Mouse (Mus musculus): ENCODE data around the gene Cntn5. TPM values are rescaled to one million over a fixed set of nuclear protein-coding genes. Genes with fewer than 3 reads are reported as not detected.

Gene Cntn5
- polyA plus RNA-seq (2014; fragmentation: Nextera tagmentation; extraction: Ambion mirVana) = not detected in 2 replicates

- peak within 1 kb of the TSS; percentile 39 for H3K4me2 ChIP-seq
- H3K9me3 ChIP-seq (ENCODE audit: control insufficient read depth, low read length) = no peaks in the 10 kb centered on the region
- no peak within 1 kb of the TSS for H3K27ac ChIP-seq (ENCODE audit: low read depth, low read length)
- WGBS = 7% methylated on average over 28 of the region's 28 CpGs
- no peak within 1 kb of the TSS for H3K9ac ChIP-seq (ENCODE audit: low read depth, low read length)
- ATAC-seq (replicated peaks; ENCODE audit: low FRiP score) (no peak), DNase-seq (ENCODE audit: low spot score) (no peak)
- H3K27me3 ChIP-seq (replicated peaks; ENCODE audit: control insufficient read depth, insufficient read depth, low read length) = peaks cover 5% of the 10 kb centered on the region; the same call in 1 of the 2 replicates
- no peaks in the 10 kb centered on the region for H3K36me3 ChIP-seq (ENCODE audit: control insufficient read depth, insufficient read depth, low read length)
- no peaks in the 10 kb centered on the region for H3K4me1 ChIP-seq (replicated peaks; ENCODE audit: control insufficient read depth, insufficient read depth, low read length)
- peak within 1 kb of the TSS; percentile 7; the same call in 1 of the 2 replicates for H3K4me3 ChIP-seq (ENCODE audit: low read depth, low read length)
Measured at GRCm38 (mm10) chr9:10904616-10905363, at the start of gene Cntn5. TSS of gene Cntn5 (minus strand) at chr9:10904775.

GRCm38 (mm10) chr9:10950470-10950869 lies 45.9 kb upstream of the Cntn5 start:
- Histone ChIP-seq H3K9ac (ENCODE audit: low read depth, low read length) (no peak overlapping the region), H3K4me3 (ENCODE audit: low read depth, low read length) (no peak overlapping the region), H3K4me1 (replicated peaks; ENCODE audit: control insufficient read depth, insufficient read depth, low read length) (no peaks in the 10 kb centered on the region), H3K4me2 (no peak overlapping the region), H3K36me3 (ENCODE audit: control insufficient read depth, insufficient read depth, low read length) (no peaks in the 10 kb centered on the region), H3K27ac (ENCODE audit: low read depth, low read length) (no peak overlapping the region), H3K9me3 (ENCODE audit: control insufficient read depth, low read length) (no peaks in the 10 kb centered on the region), H3K27me3 (replicated peaks; ENCODE audit: control insufficient read depth, insufficient read depth, low read length) (no peaks in the 10 kb centered on the region)
- ATAC-seq (replicated peaks; ENCODE audit: low FRiP score) (no peak), DNase-seq (ENCODE audit: low spot score) (no peak)

- Histone ChIP-seq H3K27ac (ENCODE audit: low read depth, low read length) (no peak overlapping the region), H3K36me3 (ENCODE audit: control insufficient read depth, insufficient read depth, low read length) (no peaks in the 10 kb centered on the region), H3K4me3 (ENCODE audit: low read depth, low read length) (no peak overlapping the region), H3K27me3 (replicated peaks; ENCODE audit: control insufficient read depth, insufficient read depth, low read length) (peaks cover 3% of the 10 kb centered on the region; the same call in 1 of the 2 replicates), H3K9me3 (ENCODE audit: control insufficient read depth, low read length) (no peaks in the 10 kb centered on the region), H3K4me2 (no peak overlapping the region), H3K9ac (ENCODE audit: low read depth, low read length) (no peak overlapping the region), H3K4me1 (replicated peaks; ENCODE audit: control insufficient read depth, insufficient read depth, low read length) (no peaks in the 10 kb centered on the region)
- ATAC-seq (replicated peaks; ENCODE audit: low FRiP score) (no peak), DNase-seq (ENCODE audit: low spot score) (no peak)
- WGBS = 19% methylated on average over 5 of the region's 5 CpGs
Measured at GRCm38 (mm10) chr9:10909573-10909972, 5.0 kb upstream of the Cntn5 start.

DNA sequence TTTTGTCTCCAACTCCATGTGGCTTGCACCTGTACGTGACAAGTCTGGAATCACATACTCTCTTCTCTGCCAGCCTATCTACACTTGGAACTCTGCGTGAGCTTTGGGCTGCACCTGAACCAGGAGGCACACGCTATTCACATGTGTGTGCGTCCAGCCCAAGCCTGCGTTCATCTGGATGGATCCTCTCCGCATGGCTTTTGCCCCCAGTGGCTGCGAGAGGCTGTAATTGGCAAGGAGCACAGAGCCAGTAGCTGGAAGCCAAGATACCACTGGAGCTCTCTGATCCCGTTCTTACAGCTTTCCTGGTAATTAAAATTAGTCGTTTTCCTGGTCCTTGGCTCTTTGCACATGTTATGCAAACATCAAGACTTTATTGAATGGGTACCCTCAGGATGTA lies 1.1 kb upstream of the Cntn5 start:
- DNase-seq (ENCODE audit: low spot score) = no peak
- H3K36me3 ChIP-seq (ENCODE audit: control insufficient read depth, insufficient read depth, low read length) = no peaks in the 10 kb centered on the region

DNA sequence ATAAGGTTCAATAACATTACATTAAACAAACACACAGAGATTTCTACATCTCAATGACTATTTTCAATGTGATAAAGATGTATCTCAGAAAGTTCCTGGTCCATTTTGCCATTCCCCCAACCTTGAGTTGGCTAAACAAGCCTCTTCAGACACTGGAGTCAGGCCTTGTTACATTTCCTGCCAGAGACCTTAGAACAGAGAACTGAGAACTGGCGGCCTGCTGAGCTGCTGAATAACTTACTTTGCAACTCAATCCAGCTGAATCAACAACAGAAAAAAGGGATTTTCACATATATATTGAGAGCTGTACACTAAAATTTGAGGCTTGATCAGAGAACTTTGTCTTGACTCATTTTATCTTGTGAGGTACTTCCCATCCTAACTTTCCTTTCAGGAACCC lies 24.8 kb downstream of the Cntn5 start:
- no peaks in the 10 kb centered on the region for H3K4me1 ChIP-seq (replicated peaks; ENCODE audit: control insufficient read depth, insufficient read depth, low read length)
- H3K4me2 ChIP-seq = no peak overlapping the region
- no peaks in the 10 kb centered on the region for H3K27me3 ChIP-seq (replicated peaks; ENCODE audit: control insufficient read depth, insufficient read depth, low read length)
- ATAC-seq (replicated peaks; ENCODE audit: low FRiP score) = no peak
- H3K9me3 ChIP-seq (ENCODE audit: control insufficient read depth, low read length) = no peaks in the 10 kb centered on the region
- no peak overlapping the region for H3K27ac ChIP-seq (ENCODE audit: low read depth, low read length)
- DNase-seq (ENCODE audit: low spot score) = no peak
- 63% methylated on average over 1 of the region's 1 CpGs for WGBS
- no peak overlapping the region for H3K4me3 ChIP-seq (ENCODE audit: low read depth, low read length)
- no peaks in the 10 kb centered on the region for H3K36me3 ChIP-seq (ENCODE audit: control insufficient read depth, insufficient read depth, low read length)
- H3K9ac ChIP-seq (ENCODE audit: low read depth, low read length) = no peak overlapping the region

More for the DNA sequence above, 1.1 kb upstream of the Cntn5 start:
- Histone ChIP-seq H3K4me1 (replicated peaks; ENCODE audit: control insufficient read depth, insufficient read depth, low read length) (no peaks in the 10 kb centered on the region), H3K9me3 (ENCODE audit: control insufficient read depth, low read length) (no peaks in the 10 kb centered on the region), H3K27me3 (replicated peaks; ENCODE audit: control insufficient read depth, insufficient read depth, low read length) (peaks cover 5% of the 10 kb centered on the region; the same call in 1 of the 2 replicates), H3K4me2 (no peak overlapping the region), H3K9ac (ENCODE audit: low read depth, low read length) (no peak overlapping the region), H3K27ac (ENCODE audit: low read depth, low read length) (no peak overlapping the region), H3K4me3 (ENCODE audit: low read depth, low read length) (no peak overlapping the region)
- no peak for ATAC-seq (replicated peaks; ENCODE audit: low FRiP score)
- 68% methylated on average over 9 of the region's 9 CpGs for WGBS

DNA sequence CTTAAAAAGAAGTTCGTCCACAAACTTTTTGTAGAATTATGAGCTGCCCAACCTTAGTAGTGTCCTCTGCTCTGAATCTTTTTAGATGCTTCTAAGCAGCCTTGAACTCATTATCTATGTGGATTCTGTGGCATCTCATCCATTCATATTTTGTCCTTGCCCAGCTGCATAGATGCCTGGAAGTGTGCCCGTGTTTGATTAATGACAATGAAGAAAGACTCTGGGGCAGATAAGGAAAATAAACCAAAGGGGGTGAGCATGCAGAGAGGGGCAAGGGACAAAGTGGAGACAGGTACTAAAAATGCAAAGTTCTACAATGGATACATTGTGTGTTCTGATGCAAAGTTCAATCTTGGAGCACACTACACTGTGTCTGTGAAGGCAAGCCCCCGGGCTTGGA lies 30.7 kb downstream of the Cntn5 start:
- 74% methylated on average over 3 of the region's 3 CpGs for WGBS
- Histone ChIP-seq H3K4me3 (ENCODE audit: low read depth, low read length) (no peak overlapping the region), H3K9me3 (ENCODE audit: control insufficient read depth, low read length) (no peaks in the 10 kb centered on the region), H3K9ac (ENCODE audit: low read depth, low read length) (no peak overlapping the region), H3K4me2 (no peak overlapping the region), H3K27ac (ENCODE audit: low read depth, low read length) (no peak overlapping the region), H3K4me1 (replicated peaks; ENCODE audit: control insufficient read depth, insufficient read depth, low read length) (no peaks in the 10 kb centered on the region), H3K27me3 (replicated peaks; ENCODE audit: control insufficient read depth, insufficient read depth, low read length) (no peaks in the 10 kb centered on the region), H3K36me3 (ENCODE audit: control insufficient read depth, insufficient read depth, low read length) (no peaks in the 10 kb centered on the region)
- no peak for DNase-seq (ENCODE audit: low spot score)
- no peak for ATAC-seq (replicated peaks; ENCODE audit: low FRiP score)

DNA sequence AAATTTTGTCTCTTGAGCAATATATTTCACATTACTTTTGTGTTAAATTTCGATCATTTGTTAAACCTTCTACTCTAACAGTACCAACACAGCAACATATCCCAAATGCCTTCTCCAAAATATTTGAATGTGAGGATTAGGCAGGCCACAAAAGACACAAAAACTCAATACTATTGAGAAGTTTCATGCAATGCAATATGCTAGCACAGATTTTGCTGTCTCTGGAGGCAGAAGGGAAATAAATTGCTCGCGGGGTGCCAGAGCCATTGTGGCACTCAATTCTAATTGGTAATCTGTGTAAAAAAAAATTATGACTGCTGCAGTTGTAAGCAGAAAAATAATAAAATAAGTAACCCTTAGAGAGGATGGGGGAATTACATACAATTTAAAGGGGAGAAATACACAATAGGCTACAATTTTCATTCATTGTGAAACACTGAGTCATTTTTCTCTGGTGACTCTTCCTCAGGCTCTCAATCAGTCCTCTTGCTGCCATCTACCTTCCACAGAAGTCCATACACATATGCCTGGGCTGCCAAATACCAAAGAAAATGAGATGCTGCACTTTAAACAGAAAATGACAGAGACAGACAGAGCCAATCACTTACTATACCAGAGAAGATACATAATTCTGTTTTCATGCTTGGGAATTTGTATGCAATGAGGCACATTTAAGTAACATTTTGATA lies 48.2 kb downstream of the Cntn5 start:
- Histone ChIP-seq H3K9me3 (ENCODE audit: control insufficient read depth, low read length) (no peaks in the 10 kb centered on the region), H3K4me2 (no peak overlapping the region), H3K27ac (ENCODE audit: low read depth, low read length) (no peak overlapping the region), H3K27me3 (replicated peaks; ENCODE audit: control insufficient read depth, insufficient read depth, low read length) (no peaks in the 10 kb centered on the region), H3K36me3 (ENCODE audit: control insufficient read depth, insufficient read depth, low read length) (no peaks in the 10 kb centered on the region), H3K9ac (ENCODE audit: low read depth, low read length) (no peak overlapping the region), H3K4me1 (replicated peaks; ENCODE audit: control insufficient read depth, insufficient read depth, low read length) (no peaks in the 10 kb centered on the region), H3K4me3 (ENCODE audit: low read depth, low read length) (no peak overlapping the region)
- ATAC-seq (replicated peaks; ENCODE audit: low FRiP score) (no peak), DNase-seq (ENCODE audit: low spot score) (no peak)
- 87% methylated on average over 3 of the region's 3 CpGs for WGBS

GRCm38 (mm10) chr9:10816711-10817110 lies 87.9 kb downstream of the Cntn5 start:
- Histone ChIP-seq H3K27ac (ENCODE audit: low read depth, low read length) (no peak overlapping the region), H3K9me3 (ENCODE audit: control insufficient read depth, low read length) (no peaks in the 10 kb centered on the region), H3K4me2 (no peak overlapping the region), H3K4me1 (replicated peaks; ENCODE audit: control insufficient read depth, insufficient read depth, low read length) (no peaks in the 10 kb centered on the region), H3K9ac (ENCODE audit: low read depth, low read length) (no peak overlapping the region), H3K36me3 (ENCODE audit: control insufficient read depth, insufficient read depth, low read length) (no peaks in the 10 kb centered on the region), H3K4me3 (ENCODE audit: low read depth, low read length) (no peak overlapping the region), H3K27me3 (replicated peaks; ENCODE audit: control insufficient read depth, insufficient read depth, low read length) (no peaks in the 10 kb centered on the region)
- WGBS = 68% methylated on average over 1 of the region's 1 CpGs
- DNase-seq (ENCODE audit: low spot score) (no peak), ATAC-seq (replicated peaks; ENCODE audit: low FRiP score) (no peak)

GRCm38 (mm10) chr9:10797158-10797557 lies 107.4 kb downstream of the Cntn5 start:
- Histone ChIP-seq H3K36me3 (ENCODE audit: control insufficient read depth, insufficient read depth, low read length) (no peaks in the 10 kb centered on the region), H3K4me3 (ENCODE audit: low read depth, low read length) (no peak overlapping the region), H3K9me3 (ENCODE audit: control insufficient read depth, low read length) (no peaks in the 10 kb centered on the region), H3K4me1 (replicated peaks; ENCODE audit: control insufficient read depth, insufficient read depth, low read length) (no peaks in the 10 kb centered on the region), H3K27me3 (replicated peaks; ENCODE audit: control insufficient read depth, insufficient read depth, low read length) (no peaks in the 10 kb centered on the region), H3K9ac (ENCODE audit: low read depth, low read length) (no peak overlapping the region), H3K4me2 (no peak overlapping the region), H3K27ac (ENCODE audit: low read depth, low read length) (no peak overlapping the region)
- DNase-seq (ENCODE audit: low spot score) (no peak), ATAC-seq (replicated peaks; ENCODE audit: low FRiP score) (no peak)
- 82% methylated on average over 1 of the region's 1 CpGs for WGBS
